Mouse (Mus musculus) embryonic facial prominence, embryonic 14.5 days (tissue): ENCODE data around the gene Svs5. TPM values are rescaled to one million over a fixed set of nuclear protein-coding genes. Genes with fewer than 3 reads are reported as not detected.
A peak's percentile ranks its signal among the peaks of the same experiment; 100 is the strongest.
"Not testable (repeated sequence)": the region's sequence is repeated elsewhere in the genome, so short reads cannot be mapped to it uniquely, and the experiment has no call there.

Experiments used
- ATAC-seq: fragments of 200-750 bp; cut with Nextera tagmentation; 2 replicates; pipeline ENCODE4 v1.8.0; 2017; ENCODE audit warnings: low read depth, moderate number of reproducible peaks, moderate TSS enrichment
- DNase-seq: peaks from one replicate; pipeline ENCODE4 v3.0.0-alpha.2; 2015; ENCODE audit warnings: low spot score
- H3K27ac ChIP-seq: fragments of 300-500 bp; sonication (generic); replicated peaks from 2 replicates; pipeline ENCODE4 v1.5.1; 2014; ENCODE audit warnings: low read depth, mild to moderate bottlenecking, low read length, moderate library complexity
- H3K27me3 ChIP-seq: fragments of 300-500 bp; sonication (generic); replicated peaks from 2 replicates; pipeline ENCODE4 v1.6.1; 2014; ENCODE audit warnings: low read length; ENCODE audit not compliant: control insufficient read depth, insufficient read depth
- H3K36me3 ChIP-seq: fragments of 300-500 bp; sonication (generic); 2 replicates; pipeline ENCODE4 v1.6.1; 2014; ENCODE audit warnings: low read length, mixed read lengths; ENCODE audit not compliant: control insufficient read depth, insufficient read depth
- H3K4me1 ChIP-seq: fragments of 300-500 bp; sonication (generic); 2 replicates; pipeline ENCODE4 v1.6.1; 2014; ENCODE audit warnings: antibody characterized with exemption, low read length; ENCODE audit not compliant: control insufficient read depth, insufficient read depth
- H3K4me2 ChIP-seq: fragments of 300-500 bp; sonication (generic); 2 replicates; pipeline ENCODE4 v1.6.1; 2014; ENCODE audit warnings: low read depth, mild to moderate bottlenecking, low read length, moderate library complexity, mixed read lengths
- H3K4me3 ChIP-seq: fragments of 300-500 bp; sonication (generic); 2 replicates; pipeline ENCODE4 v1.5.1; 2014; ENCODE audit warnings: low read depth, mild to moderate bottlenecking, low read length
- H3K9ac ChIP-seq: fragments of 300-500 bp; sonication (generic); 2 replicates; pipeline ENCODE4 v1.6.1; 2014; ENCODE audit warnings: low read depth, mild to moderate bottlenecking, low read length, moderate library complexity, mixed read lengths
- H3K9me3 ChIP-seq: fragments of 300-500 bp; sonication (generic); 2 replicates; pipeline ENCODE4 v1.6.1; 2016; ENCODE audit warnings: low read length; ENCODE audit not compliant: control insufficient read depth
- WGBS: fragments of 180-500 bp; shearing (Covaris S2); extraction: QIAGEN DNeasy Blood & Tissue Kit; methylation state at CpG from one replicate; pipeline ENCODE4 v1.1.7; 2014; 5-methylcytosine and 5-hydroxymethylcytosine counted together
- polyA plus RNA-seq: library from polyadenylated mRNA; unstranded; fragments of >200 nt; fragmentation: Nextera tagmentation; extraction: Ambion mirVana; gene quantifications from 2 replicates; pipeline ENCODE4 v1.2.1, GENCODE M21; 2014

The Svs5 gene
- not detected in 2 replicates for polyA plus RNA-seq

DNA sequence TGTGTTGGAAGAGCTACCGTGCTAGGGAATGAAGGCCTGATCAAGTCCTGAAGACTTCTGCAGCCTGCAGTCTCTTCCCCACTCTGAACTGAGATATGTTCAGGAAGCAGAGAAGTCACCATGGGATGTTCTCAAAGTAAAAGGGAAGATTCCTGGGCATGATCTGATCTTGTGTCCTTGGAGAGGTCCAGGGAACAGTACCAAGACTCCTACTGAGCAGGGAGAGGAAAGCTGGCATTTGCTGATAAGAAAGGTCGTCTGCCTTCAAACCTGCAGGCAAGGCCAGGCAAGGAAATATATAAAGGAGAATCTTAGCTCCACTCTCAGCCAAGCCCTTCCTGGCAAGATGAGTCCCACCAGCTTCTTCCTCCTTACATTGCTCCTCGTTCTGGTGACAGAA, at the start of gene Svs5:
Gene Svs5 (plus strand): TSS at position 301 of the 400 bp plus-strand sequence.
- 78% methylated on average over 3 of the region's 3 CpGs for whole genome bisulfite sequencing
- ATAC-seq, H3K27ac ChIP-seq, H3K4me1 ChIP-seq, H3K9me3 ChIP-seq, H3K27me3 ChIP-seq, H3K36me3 ChIP-seq, H3K4me3 ChIP-seq, H3K9ac ChIP-seq, H3K4me2 ChIP-seq, DNase-seq: not testable (repeated sequence)

GRCm38 (mm10) chr2:164288968-164289367, 43.6 kb upstream of the Svs5 start, which contains the start of gene Svs3a:
TSS of gene Svs3a (plus strand) at chr2:164289268.
- not testable (repeated sequence) for H3K27ac ChIP-seq, DNase-seq, H3K9me3 ChIP-seq, H3K36me3 ChIP-seq, H3K9ac ChIP-seq, H3K4me2 ChIP-seq, H3K27me3 ChIP-seq, H3K4me3 ChIP-seq, ATAC-seq, H3K4me1 ChIP-seq
- WGBS: 76% methylated on average over 1 of the region's 1 CpGs

DNA sequence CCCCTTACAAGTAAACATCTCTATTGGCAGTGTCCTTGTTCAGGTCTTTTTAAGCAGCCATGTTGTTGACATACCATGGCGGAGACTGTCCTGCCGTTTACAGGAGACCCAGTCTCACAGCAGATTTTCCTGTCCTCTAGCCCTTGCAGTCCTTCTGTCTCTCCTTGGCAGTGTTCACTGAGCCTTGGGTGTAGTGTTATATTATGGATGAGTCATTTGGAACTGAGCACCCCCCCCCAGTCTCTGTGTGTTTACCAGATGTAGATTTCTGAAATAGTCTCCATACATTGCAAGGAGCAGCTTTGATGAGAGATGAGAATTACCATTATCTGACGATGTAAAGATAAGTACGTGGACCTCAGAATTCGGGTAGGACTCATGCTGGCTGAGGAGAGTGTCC, 19.9 kb upstream of the Svs5 start:
- no peaks in the 10 kb centered on the region for H3K4me1 ChIP-seq
- no peaks in the 10 kb centered on the region for H3K9me3 ChIP-seq
- WGBS: 83% methylated on average over 5 of the region's 5 CpGs
- H3K9ac ChIP-seq: no peak overlapping the region
- no peak overlapping the region for H3K27ac ChIP-seq
- DNase-seq (no peak), ATAC-seq (no peak)
- H3K36me3 ChIP-seq: no peaks in the 10 kb centered on the region
- no peaks in the 10 kb centered on the region for H3K27me3 ChIP-seq
- H3K4me2 ChIP-seq: no peak overlapping the region
- H3K4me3 ChIP-seq: no peak overlapping the region

GRCm38 (mm10) chr2:164315460-164315859, 17.1 kb upstream of the Svs5 start:
- not testable (repeated sequence) for H3K4me3 ChIP-seq, H3K4me2 ChIP-seq, H3K4me1 ChIP-seq, ATAC-seq, H3K27ac ChIP-seq, H3K36me3 ChIP-seq, H3K9me3 ChIP-seq, DNase-seq, H3K9ac ChIP-seq, H3K27me3 ChIP-seq

- H3K27me3 ChIP-seq, H3K4me3 ChIP-seq, ATAC-seq, H3K27ac ChIP-seq, H3K4me2 ChIP-seq, H3K9me3 ChIP-seq, H3K4me1 ChIP-seq, H3K36me3 ChIP-seq, H3K9ac ChIP-seq, DNase-seq: not testable (repeated sequence)
- WGBS: 87% methylated on average over 1 of the region's 1 CpGs
These were observed 16.1 kb upstream of the Svs5 start, which contains the start of gene Svs6 for GRCm38 (mm10) chr2:164316451-164316850. TSS of gene Svs6 (plus strand) at chr2:164316751.

- no peak for ATAC-seq
- H3K36me3 ChIP-seq: no peaks in the 10 kb centered on the region
- H3K4me3 ChIP-seq: no peak overlapping the region
- H3K9me3 ChIP-seq: no peaks in the 10 kb centered on the region
- H3K27ac ChIP-seq: no peak overlapping the region
- no peaks in the 10 kb centered on the region for H3K27me3 ChIP-seq
- no peak overlapping the region for H3K9ac ChIP-seq
- DNase-seq: no peak
- H3K4me2 ChIP-seq: no peak overlapping the region
- no peaks in the 10 kb centered on the region for H3K4me1 ChIP-seq
- WGBS: 92% methylated on average over 6 of the region's 6 CpGs
These were observed 11.6 kb upstream of the Svs5 start for GRCm38 (mm10) chr2:164320983-164321382.

GRCm38 (mm10) chr2:164343732-164344131, 11.2 kb downstream of the Svs5 start:
- not testable (repeated sequence) for DNase-seq, H3K9ac ChIP-seq, H3K9me3 ChIP-seq, H3K36me3 ChIP-seq, H3K4me1 ChIP-seq, H3K4me3 ChIP-seq, H3K27ac ChIP-seq, H3K4me2 ChIP-seq, H3K27me3 ChIP-seq, ATAC-seq
- WGBS: 89% methylated on average over 1 of the region's 1 CpGs

DNA sequence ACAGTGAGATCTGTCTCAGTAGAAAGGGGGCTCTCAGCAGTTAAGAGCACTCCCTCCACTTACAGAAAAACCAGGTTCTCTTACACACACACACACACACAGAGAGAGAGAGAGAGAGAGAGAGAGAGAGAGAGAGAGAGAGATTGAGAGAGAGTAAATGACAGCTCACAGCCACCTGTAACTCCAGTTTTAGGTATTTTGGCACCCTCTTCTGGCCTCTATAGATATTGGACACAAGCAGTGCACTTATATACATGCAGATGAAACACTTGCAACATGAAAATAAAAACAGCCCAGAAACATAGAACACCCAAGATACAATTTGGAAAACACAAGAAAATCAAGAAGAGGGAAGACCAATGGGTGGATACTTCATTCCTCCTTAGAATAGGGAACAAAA, 15.2 kb downstream of the Svs5 start:
- not testable (repeated sequence) for ATAC-seq

GRCm38 (mm10) chr2:164348980-164349379, 16.4 kb downstream of the Svs5 start:
- WGBS: 93% methylated on average over 3 of the region's 3 CpGs
- H3K36me3 ChIP-seq: no peaks in the 10 kb centered on the region
- H3K9me3 ChIP-seq: peaks cover 5% of the 10 kb centered on the region; the same call in 1 of the 2 replicates
- no peak overlapping the region for H3K4me2 ChIP-seq
- no peaks in the 10 kb centered on the region for H3K27me3 ChIP-seq
- H3K9ac ChIP-seq: no peak overlapping the region
- DNase-seq (peak; percentile 11), ATAC-seq (no peak)
- H3K4me1 ChIP-seq: no peaks in the 10 kb centered on the region
- no peak overlapping the region for H3K27ac ChIP-seq
- H3K4me3 ChIP-seq: no peak overlapping the region

More for the DNA sequence above, 15.2 kb downstream of the Svs5 start:
- H3K27me3 ChIP-seq, H3K4me1 ChIP-seq, H3K4me3 ChIP-seq, H3K27ac ChIP-seq, H3K4me2 ChIP-seq, H3K36me3 ChIP-seq, H3K9ac ChIP-seq: not testable (repeated sequence)
- peaks cover 12% of the 10 kb centered on the region; the same call in 1 of the 2 replicates for H3K9me3 ChIP-seq
- DNase-seq: peak; percentile 10
